Mouse (Mus musculus) ES-Bruce4 (cell line): Measurements from ENCODE around the gene Sbpl.

Experiments
- CTCF ChIP-seq: IDR thresholded peaks from one replicate; pipeline ENCODE4 v1.8.1; 2011; ENCODE audit warnings: low read depth, low read length
- POLR2A ChIP-seq: IDR thresholded peaks from one replicate; pipeline ENCODE4 v1.8.1; 2011; ENCODE audit warnings: low read length; ENCODE audit not compliant: insufficient read depth

DNA sequence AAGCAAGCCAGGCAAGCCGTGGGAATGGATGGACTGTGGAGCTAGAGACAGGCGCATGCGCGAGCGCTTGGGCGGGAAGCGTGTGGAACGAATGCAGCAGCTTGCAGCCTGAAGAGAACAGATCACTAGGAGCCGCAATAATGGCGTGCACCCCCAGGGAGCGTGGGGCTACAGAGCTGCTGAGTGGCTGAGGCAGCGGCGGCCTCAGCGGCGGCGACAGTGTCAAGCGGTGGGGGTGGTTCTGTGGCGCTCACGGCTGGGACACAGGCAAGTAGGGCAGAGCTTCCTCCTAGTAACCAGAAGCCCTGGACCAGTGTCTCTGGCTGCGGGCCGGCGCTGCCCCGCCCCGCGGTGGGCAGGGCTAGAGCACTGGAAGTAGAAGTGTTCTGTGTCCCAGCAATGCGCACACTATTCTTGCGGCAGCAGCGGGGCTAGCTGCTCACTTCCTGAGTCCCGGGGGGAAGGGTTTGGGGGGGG, 30.5 kb downstream of the Sbpl start:
- TF ChIP-seq CTCF (no peak), POLR2A (peak; percentile 53)
